Mouse (Mus musculus) intestine, embryonic 14.5 days (tissue): ENCODE data around the gene Tspan9. TPM values are rescaled to one million over a fixed set of nuclear protein-coding genes. Genes with fewer than 3 reads are reported as not detected.

Experiments used
- ATAC-seq: fragments of 200-750 bp; cut with Nextera tagmentation; replicated peaks from 2 replicates; pipeline ENCODE4 v1.8.0; 2017; ENCODE audit warnings: low read depth, moderate number of reproducible peaks, moderate TSS enrichment, moderate library complexity; ENCODE audit not compliant: low FRiP score, low TSS enrichment
- DNase-seq: peaks from one replicate; pipeline ENCODE4 v3.0.0-alpha.2; 2018; ENCODE audit warnings: low spot score
- H3K27ac ChIP-seq: fragments of 300-500 bp; sonication (generic); 2 replicates; pipeline ENCODE4 v1.5.1; 2014; ENCODE audit warnings: low read depth, mild to moderate bottlenecking, control low read depth
- H3K27me3 ChIP-seq: fragments of 300-500 bp; sonication (generic); replicated peaks from 2 replicates; pipeline ENCODE4 v1.6.1; 2014; ENCODE audit warnings: low read length, control low read depth; ENCODE audit not compliant: control insufficient read depth, insufficient read depth
- H3K36me3 ChIP-seq: fragments of 300-500 bp; sonication (generic); 2 replicates; pipeline ENCODE4 v1.6.1; 2014; ENCODE audit warnings: low read length, control low read depth; ENCODE audit not compliant: control insufficient read depth, insufficient read depth
- H3K4me1 ChIP-seq: fragments of 300-500 bp; sonication (generic); replicated peaks from 2 replicates; pipeline ENCODE4 v1.6.1; 2014; ENCODE audit warnings: low read length, control low read depth, mixed read lengths; ENCODE audit not compliant: control insufficient read depth, insufficient read depth
- H3K4me2 ChIP-seq: fragments of 300-500 bp; sonication (generic); 2 replicates; pipeline ENCODE4 v1.6.1; 2014; ENCODE audit warnings: low read length
- H3K4me3 ChIP-seq: fragments of 300-500 bp; sonication (generic); 2 replicates; pipeline ENCODE4 v1.5.1; 2014; ENCODE audit warnings: low read depth, low read length, control low read depth, mixed read lengths
- H3K9ac ChIP-seq: fragments of 300-500 bp; sonication (generic); 2 replicates; pipeline ENCODE4 v1.6.1; 2014; ENCODE audit warnings: mild to moderate bottlenecking, low read length
- H3K9me3 ChIP-seq: fragments of 300-500 bp; sonication (generic); 2 replicates; pipeline ENCODE4 v1.6.1; 2016; ENCODE audit warnings: low read length, control low read depth; ENCODE audit not compliant: control insufficient read depth
- WGBS: fragments of 180-500 bp; shearing (Covaris S2); extraction: QIAGEN DNeasy Blood & Tissue Kit; methylation state at CpG from one replicate; pipeline ENCODE4 v1.1.7; 2014; 5-methylcytosine and 5-hydroxymethylcytosine counted together
- polyA plus RNA-seq: library from polyadenylated mRNA; unstranded; fragments of >200 nt; fragmentation: Nextera tagmentation; extraction: Ambion mirVana; gene quantifications from 2 replicates; pipeline ENCODE4 v1.2.1, GENCODE M21; 2014

Tspan9 gene
- polyA plus RNA-seq, 1 experiment from 2014 or later = 113 TPM

GRCm38 (mm10) chr6:128083305-128083704 is 60.1 kb downstream of the Tspan9 start:
- WGBS = 72% methylated on average over 11 of the region's 11 CpGs
- Histone ChIP-seq H3K9ac (no peak overlapping the region), H3K9me3 (no peaks in the 10 kb centered on the region), H3K4me2 (no peak overlapping the region), H3K27me3 (no peaks in the 10 kb centered on the region), H3K27ac (no peak overlapping the region), H3K36me3 (peaks cover 6% of the 10 kb centered on the region; the same call in 1 of the 2 replicates), H3K4me3 (no peak overlapping the region), H3K4me1 (peaks cover 17% of the 10 kb centered on the region)
- no peak for ATAC-seq
- no peak for DNase-seq

GRCm38 (mm10) chr6:128081781-128082180 is 61.6 kb downstream of the Tspan9 start:
- WGBS = 85% methylated on average over 5 of the region's 5 CpGs
- Histone ChIP-seq H3K4me3 (no peak overlapping the region), H3K4me1 (peaks cover 32% of the 10 kb centered on the region), H3K27ac (no peak overlapping the region), H3K4me2 (no peak overlapping the region), H3K9ac (no peak overlapping the region), H3K27me3 (no peaks in the 10 kb centered on the region), H3K36me3 (peaks cover 6% of the 10 kb centered on the region; the same call in 1 of the 2 replicates), H3K9me3 (no peaks in the 10 kb centered on the region)
- no peak for ATAC-seq
- DNase-seq = no peak

GRCm38 (mm10) chr6:128081293-128081692 is 62.1 kb downstream of the Tspan9 start:
- WGBS = 84% methylated on average over 8 of the region's 8 CpGs
- DNase-seq (no peak), ATAC-seq (no peak)
- Histone ChIP-seq H3K4me3 (no peak overlapping the region), H3K4me1 (peaks cover 37% of the 10 kb centered on the region), H3K36me3 (peaks cover 6% of the 10 kb centered on the region; the same call in 1 of the 2 replicates), H3K4me2 (no peak overlapping the region), H3K27me3 (no peaks in the 10 kb centered on the region), H3K9me3 (no peaks in the 10 kb centered on the region), H3K9ac (no peak overlapping the region), H3K27ac (no peak overlapping the region)

GRCm38 (mm10) chr6:128079576-128080224 is 63.7 kb downstream of the Tspan9 start:
- no peak for ATAC-seq
- no peak overlapping the region for H3K9ac ChIP-seq
- peaks cover 49% of the 10 kb centered on the region for H3K4me1 ChIP-seq

GRCm38 (mm10) chr6:128078508-128078907 is 64.9 kb downstream of the Tspan9 start:
- Histone ChIP-seq H3K36me3 (peaks cover 6% of the 10 kb centered on the region; the same call in 1 of the 2 replicates), H3K4me2 (0 out of 2 replicates have a peak overlapping the region, but pooled peaks have one; percentile 8), H3K9ac (no peak overlapping the region), H3K27me3 (no peaks in the 10 kb centered on the region), H3K4me3 (no peak overlapping the region), H3K4me1 (peaks cover 54% of the 10 kb centered on the region), H3K9me3 (no peaks in the 10 kb centered on the region), H3K27ac (peak overlapping the region; percentile 51; the same call in 1 of the 2 replicates)
- 29% methylated on average over 4 of the region's 4 CpGs for WGBS
- DNase-seq = peak; percentile 71
- peak; percentile 74 for ATAC-seq

More at GRCm38 (mm10) chr6:128079576-128080224, 63.7 kb downstream of the Tspan9 start:
- H3K4me2 ChIP-seq = no peak overlapping the region
- no peaks in the 10 kb centered on the region for H3K27me3 ChIP-seq
- H3K36me3 ChIP-seq = peaks cover 6% of the 10 kb centered on the region; the same call in 1 of the 2 replicates
- 67% methylated on average over 9 of the region's 9 CpGs for WGBS
- no peak overlapping the region for H3K4me3 ChIP-seq
- DNase-seq = no peak
- no peaks in the 10 kb centered on the region for H3K9me3 ChIP-seq
- H3K27ac ChIP-seq = no peak overlapping the region

- ATAC-seq = peak; percentile 36; the same call in 1 of the 2 replicates
- 64% methylated on average over 21 of the region's 21 CpGs for WGBS
- no peaks in the 10 kb centered on the region for H3K36me3 ChIP-seq
- H3K27ac ChIP-seq = 0 out of 2 replicates have a peak overlapping the region, but pooled peaks have one; percentile 7
- no peak overlapping the region for H3K4me3 ChIP-seq
- H3K9ac ChIP-seq = no peak overlapping the region
- H3K4me1 ChIP-seq = peaks cover 54% of the 10 kb centered on the region
- H3K4me2 ChIP-seq = no peak overlapping the region
- no peaks in the 10 kb centered on the region for H3K27me3 ChIP-seq
- H3K9me3 ChIP-seq = no peaks in the 10 kb centered on the region
- no peak for DNase-seq
These were observed 67.0 kb downstream of the Tspan9 start for GRCm38 (mm10) chr6:128076104-128077020.

GRCm38 (mm10) chr6:128075453-128076003 is 67.9 kb downstream of the Tspan9 start:
- Histone ChIP-seq H3K4me3 (no peak overlapping the region), H3K4me1 (peaks cover 54% of the 10 kb centered on the region), H3K9me3 (no peaks in the 10 kb centered on the region), H3K4me2 (no peak overlapping the region), H3K27me3 (no peaks in the 10 kb centered on the region), H3K36me3 (no peaks in the 10 kb centered on the region), H3K27ac (no peak overlapping the region), H3K9ac (no peak overlapping the region)
- ATAC-seq (no peak), DNase-seq (no peak)
- WGBS = 72% methylated on average over 5 of the region's 5 CpGs

GRCm38 (mm10) chr6:128070921-128071558 is 72.4 kb downstream of the Tspan9 start:
- no peak overlapping the region for H3K9ac ChIP-seq
- no peak overlapping the region for H3K4me2 ChIP-seq
- no peak overlapping the region for H3K27ac ChIP-seq
- 89% methylated on average over 12 of the region's 12 CpGs for WGBS
- no peaks in the 10 kb centered on the region for H3K9me3 ChIP-seq
- no peak for DNase-seq
- 0 out of 2 replicates have a peak, but pooled peaks cover 3% of the 10 kb centered on the region for H3K36me3 ChIP-seq
- H3K4me3 ChIP-seq = no peak overlapping the region
- ATAC-seq = no peak
- peaks cover 22% of the 10 kb centered on the region for H3K4me1 ChIP-seq
- H3K27me3 ChIP-seq = no peaks in the 10 kb centered on the region
